Mouse (Mus musculus) ovary, postnatal 14 days (tissue): Measurements from ENCODE around the gene Vps16.

ENCODE experiments used
- DNase-seq: peaks from one replicate; pipeline ENCODE4 v3.0.0; 2022; ENCODE audit warnings: low spot score

The Vps16 gene

DNA sequence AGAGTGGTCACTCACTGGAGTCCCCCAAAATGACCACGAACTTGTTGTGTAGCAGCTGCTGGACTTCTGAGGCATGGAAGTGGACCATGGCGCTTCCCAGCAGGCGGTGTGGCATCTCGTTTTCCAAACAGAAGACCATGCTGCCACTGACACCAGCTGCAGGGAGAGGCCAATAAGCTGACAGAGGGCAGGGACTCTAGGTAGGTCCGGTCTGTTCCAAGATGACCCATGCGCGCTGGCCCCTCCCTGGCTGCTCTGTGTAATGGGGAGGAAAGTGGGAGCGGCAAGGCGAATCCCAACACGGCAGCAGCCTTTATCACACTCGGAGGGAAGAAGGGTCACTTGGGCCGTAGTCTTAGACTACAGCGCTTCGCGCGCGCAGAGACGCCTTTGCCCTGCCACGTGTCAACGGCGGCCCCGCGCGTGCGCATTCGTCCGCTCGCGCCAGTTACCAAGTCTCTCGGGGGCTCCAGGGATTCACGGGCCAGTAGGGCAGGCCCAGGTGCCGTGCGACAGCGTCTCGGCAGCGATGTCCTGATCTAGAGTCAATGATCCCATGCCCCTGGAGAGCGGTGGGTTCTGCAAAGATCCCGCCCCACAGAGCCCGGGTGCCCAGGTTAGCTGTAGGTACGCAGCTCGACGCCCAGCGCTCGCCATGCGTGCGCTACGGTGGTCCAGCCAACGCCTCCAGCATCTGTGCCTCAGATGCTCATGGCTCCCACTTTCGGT lies 578 bp upstream of the Vps16 start:
- DNase-seq, result peak; percentile 72

DNA sequence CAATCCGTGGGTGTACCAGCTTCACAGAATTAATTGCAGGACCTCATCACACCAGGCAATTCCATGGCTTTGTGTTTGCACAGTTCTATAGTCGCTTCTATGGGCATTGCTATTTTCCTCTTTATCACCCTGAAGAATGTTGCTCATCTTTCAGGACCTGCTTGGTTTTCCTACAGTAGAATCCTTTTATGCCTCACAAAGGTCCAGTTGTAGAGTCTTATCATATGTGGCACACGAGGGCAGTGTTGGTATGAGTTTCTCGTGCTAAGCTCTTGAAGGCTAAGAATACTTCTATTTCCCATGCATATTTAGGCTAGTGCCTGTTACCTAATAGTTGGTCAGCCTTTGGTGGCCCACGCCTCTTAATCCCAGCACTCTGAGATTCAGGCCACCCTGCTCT lies 973 bp downstream of the Vps16 start:
- no peak for DNase-seq

DNA sequence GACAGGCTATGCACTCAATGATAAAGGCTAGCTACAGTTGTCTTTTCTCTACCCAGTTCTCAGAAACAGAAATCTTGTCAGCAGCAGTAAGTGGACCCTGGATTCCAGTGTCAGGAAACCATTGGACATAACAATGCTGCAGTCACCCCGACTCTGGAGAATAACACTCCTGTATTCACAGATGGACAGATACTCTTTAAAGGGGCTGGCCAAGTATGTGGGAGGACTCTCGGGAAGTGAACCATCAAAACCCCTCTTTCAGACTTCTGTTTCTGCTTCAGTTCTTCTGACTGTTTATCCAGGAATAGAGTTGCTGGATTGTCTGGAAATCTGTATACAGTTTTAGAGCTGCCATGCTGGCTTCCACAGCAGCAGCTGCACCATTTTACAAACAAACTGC lies 5.7 kb downstream of the Vps16 start:
- DNase-seq, result no peak

DNA sequence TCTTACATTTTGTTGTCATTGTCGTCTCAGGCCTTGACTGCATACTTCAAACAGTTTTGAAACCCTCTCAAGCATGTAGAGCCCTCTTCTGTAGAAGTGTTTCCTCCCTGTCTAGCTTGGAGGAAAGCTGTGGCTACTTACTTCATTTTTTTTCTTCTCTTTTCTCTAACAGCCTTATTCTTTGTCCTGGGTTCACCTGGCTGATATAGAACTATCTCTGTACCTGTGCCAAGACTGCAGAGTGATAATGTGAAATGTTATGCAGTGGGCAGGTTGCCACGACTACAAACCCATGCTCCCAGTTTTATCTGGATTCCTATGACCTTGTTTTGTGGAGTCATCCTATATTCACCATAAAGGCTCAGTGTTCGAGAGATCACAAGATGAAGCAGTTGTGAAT lies 6.3 kb downstream of the Vps16 start:
- DNase-seq, result no peak

DNA sequence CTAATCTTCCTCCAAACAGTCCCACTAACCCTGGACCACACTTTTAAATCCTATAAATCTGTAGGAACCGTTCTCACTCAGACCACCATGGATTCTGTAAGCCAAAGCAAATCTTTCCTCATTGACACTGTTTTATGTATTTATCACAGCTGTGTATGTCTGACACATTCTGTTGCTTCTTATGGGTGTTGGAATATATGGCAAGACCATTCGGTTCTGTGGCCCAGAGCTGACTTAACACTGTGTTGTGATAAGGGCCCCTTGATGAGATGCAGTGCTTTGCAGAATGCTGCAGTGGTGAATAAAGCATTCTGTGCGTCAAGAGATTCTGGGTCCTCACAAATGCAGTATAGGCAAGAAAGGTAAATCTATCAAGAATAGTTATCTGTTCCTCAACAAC lies 8.0 kb downstream of the Vps16 start:
- no peak for DNase-seq

DNA sequence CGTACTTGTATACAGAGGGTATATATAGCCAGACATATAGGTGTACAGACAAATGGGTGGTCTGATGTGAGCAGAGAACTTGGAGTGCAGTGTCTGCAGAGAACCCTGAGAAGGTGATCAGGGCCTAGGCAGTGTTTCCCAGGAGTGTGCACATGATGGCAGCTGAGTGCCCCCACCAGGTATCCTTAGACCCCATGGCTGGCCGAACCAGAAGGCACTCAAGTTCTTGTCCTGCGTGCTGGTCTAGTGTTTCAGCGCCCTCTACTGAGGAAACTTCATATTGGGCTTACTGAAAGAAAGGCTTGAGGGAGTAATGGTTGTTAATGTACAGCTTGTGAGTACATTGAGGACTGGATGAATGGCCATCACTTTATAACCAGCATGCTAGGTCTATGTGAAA lies 9.0 kb downstream of the Vps16 start:
- no peak for DNase-seq

DNA sequence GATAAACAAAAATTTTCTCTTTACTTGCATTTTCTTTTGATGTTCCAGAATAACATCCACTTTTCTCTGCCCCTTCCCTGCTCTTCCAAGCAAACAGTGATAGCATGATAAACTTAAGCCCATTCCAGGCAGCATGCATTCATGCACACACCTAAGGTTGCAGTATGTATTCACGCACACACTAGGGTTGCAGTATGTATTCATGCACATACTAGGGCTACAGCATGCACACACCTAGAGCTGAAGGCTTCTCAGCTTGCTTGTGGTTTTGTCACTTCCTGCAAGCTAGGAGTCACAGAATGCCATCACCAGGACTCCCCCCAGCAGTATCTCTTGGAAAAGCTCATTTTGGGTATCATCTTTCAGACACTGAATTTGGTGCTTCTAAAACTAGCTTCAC lies 12.6 kb downstream of the Vps16 start:
- no peak for DNase-seq

DNA sequence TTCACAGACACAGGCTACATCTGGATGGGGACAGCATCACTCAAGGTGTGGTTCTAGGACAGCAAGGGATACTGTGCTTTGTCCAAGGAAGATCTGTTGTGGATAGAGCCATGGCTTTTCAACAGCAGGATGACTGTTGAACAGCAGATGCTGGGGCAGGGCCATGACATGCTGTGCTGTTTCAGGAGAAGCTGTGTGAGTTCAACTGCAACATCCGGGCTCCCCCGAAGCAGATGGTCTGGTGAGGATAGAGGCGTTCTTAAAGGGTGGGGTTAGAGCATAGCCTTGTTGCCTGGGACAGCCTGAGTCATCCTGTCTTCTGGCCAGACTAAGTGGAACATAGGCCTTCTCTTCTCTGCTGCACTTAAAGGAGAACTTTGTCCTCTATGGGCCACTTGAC lies 14.7 kb downstream of the Vps16 start:
- DNase-seq, result no peak

DNA sequence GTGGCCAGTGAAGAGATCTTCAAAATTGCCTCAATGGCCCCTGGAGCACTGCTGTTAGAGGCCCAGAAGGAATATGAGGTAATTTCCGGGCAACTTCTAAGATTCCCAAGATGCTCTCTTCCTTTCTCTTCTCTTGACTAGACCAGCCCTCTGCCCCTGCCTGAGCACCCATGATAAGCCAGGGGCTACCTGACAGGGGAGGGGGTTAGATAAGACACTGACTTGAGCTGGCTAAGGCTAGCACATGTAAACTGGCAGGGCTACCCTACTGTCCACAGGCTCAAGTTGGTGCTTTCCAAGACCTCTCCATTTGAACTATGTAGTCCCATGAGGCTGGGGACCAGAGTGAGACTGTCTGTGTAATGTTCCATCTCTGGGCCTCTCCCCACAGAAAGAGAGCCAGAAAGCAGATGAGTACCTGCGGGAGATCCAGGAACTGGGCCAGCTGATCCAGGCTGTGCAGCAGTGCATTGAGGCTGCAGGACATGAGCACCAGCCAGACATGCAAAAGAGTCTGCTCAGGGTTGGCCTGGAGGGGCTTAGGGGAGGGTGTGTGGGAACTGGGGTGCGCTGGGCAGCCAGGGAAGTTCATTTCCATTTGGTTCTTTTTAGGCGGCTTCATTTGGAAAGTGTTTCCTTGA lies 15.8 kb downstream of the Vps16 start:
- DNase-seq, result no peak

DNA sequence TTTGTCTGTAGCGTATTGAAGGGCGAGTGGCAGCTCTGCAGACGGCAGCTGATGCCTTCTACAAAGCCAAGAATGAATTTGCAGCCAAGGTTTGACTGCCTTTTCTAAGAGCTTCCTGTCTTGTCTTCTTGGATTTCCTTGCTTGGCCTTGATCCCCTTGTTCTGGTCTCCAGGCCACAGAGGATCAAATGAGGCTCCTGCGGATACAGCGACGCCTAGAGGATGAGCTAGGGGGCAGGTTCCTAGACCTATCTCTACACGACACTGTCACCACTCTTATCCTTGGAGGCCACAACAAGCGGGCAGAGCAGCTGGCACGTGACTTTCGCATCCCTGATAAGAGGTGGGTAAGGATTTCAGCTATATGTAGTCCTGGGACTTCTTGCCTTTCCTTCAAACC lies 18.0 kb downstream of the Vps16 start:
- no peak for DNase-seq

DNA sequence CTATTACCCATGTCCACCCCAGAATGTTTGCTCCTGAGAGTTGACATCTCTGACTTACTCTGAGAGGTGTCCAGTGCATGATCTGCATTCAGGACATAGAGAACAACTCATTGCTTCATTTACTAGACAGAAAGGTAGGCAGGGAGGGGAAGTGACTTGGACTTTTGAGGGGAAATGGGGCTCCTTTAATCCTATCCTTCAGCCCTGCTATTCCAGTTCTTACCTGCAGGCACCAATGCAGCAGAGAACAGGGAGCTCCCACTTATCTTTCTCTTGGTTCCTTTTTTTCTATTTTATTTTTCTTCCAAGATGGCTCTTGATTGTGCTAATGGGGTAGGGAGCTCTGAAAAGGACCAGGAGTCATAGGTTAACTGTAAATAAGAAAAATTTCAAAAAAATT lies 24.3 kb downstream of the Vps16 start:
- DNase-seq, result no peak

DNA sequence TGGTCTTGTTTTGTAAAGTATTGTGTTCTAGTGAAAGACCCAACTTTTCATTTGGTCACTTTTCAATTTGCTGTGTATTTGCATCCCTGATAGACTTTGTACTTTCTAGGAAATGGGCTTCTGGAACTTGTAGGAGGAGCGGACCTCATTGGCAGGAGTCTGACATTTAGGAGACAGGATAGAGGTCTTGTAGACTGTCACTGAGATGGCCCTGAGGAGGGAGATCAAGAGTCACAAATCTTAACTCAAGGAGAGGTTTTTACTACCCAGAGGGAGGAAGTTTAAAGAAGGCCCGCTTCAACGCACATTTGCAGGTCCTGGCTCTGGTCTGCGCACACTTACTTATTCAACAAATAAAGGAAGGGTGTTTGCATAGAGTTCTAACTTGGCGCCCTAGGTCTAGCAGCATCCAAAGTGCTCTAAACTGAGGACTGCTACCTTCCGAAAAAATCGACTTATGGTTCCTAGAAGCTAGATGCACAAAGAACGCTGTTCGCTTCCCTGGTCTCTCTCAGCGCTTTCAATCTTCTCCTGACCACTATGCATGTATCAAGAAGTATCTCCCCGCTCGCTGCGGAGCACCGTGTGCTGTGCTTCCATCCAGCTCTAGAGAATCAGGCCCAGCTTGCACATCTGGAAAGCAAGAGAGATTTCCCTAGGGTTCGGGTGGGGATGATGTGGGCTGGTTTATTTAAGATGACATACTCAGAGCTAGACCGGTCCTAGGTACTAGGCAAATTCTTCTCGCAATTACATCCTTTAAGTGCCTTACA lies 25.1 kb downstream of the Vps16 start:
- no peak for DNase-seq

DNA sequence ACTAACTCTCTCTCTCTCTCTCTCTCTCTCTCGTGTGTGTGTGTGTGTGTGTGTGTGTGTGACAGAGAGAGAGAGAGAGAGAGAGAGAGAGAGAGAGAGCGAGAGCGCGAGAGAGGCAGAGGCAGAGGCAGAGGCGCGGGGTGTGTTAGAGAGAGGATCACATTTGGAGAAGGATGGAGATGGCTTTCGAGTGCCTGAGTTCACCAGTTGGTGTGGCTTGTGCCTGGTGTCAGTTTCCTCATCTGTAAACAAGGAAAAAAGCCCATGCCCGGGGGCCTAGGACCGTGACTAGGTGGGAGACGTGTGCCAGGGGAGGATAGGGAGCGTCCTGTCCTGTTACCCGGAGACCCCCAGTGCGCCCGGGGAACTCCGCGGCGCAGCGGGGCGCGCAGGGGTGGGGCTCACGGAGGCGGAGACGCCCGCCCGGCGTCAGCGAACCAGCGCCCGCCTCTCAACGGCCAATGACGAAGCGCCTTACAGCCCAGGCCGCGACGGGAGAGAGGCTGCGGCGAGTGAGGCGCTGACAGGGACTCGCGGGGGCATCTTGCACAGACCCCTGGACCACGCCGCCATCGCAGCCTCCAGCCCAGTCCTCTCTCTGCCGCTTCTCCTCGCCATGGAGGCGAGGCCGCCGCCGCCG lies 25.8 kb downstream of the Vps16 start, which contains the start of gene Ptpra:
TSS of gene Ptpra (plus strand) at position 485 of the 640 bp plus-strand sequence.
- peak; percentile 89 for DNase-seq

DNA sequence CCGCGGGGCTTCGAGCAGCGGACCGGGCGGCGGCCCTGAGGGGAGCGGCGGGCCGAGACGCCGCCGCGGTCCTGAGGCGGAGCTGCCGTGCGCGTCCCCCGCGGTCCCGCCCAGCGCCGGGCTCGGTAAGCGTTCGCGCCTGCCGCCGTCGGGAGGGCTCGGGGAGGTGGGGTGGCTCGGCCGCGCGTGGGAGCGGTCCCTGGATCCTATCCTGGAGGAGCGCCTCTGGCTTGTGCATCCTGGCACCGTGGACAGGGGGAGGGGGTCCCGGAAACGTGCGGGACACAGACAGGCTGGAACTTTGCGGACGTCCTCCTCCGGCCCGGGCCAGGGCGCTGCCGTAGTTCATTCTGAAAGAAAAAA lies 26.3 kb downstream of the Vps16 start:
- DNase-seq, result peak; percentile 56

DNA sequence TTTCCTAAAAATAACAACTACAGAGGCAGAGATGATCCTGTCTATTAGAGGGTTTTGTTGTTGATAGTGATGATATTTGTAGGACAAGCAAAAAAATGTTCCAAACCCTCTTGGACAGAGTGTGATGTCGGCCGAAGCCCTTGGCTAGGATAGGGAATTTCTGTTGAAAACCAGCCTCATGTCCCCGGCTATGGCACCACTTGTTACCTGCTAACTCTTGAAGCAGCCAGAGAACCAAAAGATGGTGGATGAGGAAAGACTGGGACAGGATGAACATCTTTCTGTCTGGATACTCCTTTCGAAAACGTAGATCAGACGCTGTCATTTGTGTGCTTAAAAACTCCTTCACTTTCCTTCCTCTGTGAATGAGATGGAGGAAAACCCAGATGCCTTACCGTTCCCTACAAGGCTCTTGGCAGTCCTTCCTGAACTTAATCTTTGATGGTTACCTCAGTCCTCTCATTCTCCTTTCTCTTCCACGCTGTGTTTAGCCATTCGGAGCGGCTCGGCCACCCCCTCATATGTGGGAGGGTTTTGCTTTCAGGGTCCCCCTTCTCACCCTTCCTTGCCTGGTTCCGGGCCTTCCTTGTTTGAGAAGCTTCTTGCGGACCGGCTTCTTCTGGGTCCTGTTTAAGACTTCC lies 27.1 kb downstream of the Vps16 start:
- DNase-seq, result no peak

DNA sequence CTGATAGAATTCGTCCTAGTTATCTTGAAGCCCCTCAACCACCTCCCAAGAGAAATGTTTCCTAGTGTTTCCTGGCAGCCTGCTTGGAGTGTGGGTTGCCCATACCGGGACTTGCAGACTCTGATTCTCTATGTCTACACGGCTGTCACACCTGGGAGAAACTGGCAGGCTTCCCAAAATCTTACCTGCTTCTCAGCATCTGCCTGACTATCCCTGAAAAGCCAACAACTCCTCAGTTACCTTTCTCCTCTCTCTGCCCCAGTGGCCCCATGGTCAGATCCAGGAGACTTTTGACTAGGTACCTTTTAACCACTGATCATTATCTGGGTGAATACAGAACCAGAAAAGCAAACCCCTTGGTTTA lies 27.6 kb downstream of the Vps16 start:
- DNase-seq, result no peak

DNA sequence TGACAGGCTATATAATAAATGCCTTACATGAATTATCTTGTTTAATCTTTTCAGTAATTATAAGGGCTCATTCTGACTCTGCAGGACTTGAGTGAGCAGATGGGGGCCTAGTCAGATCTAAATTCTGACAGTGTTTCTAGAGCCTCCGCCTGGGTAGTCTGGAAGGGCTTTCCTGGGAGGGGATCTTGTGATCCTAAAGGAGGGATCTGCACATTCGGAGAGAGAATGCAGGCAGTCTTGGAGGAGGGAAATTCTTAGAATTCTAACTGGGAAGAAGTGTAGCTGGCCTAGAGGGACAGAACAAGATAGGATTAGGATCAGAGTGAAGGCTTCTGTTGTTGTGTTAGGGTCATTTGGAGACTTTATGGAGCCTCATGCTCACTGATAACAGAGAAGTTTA lies 28.1 kb downstream of the Vps16 start:
- DNase-seq, result no peak

DNA sequence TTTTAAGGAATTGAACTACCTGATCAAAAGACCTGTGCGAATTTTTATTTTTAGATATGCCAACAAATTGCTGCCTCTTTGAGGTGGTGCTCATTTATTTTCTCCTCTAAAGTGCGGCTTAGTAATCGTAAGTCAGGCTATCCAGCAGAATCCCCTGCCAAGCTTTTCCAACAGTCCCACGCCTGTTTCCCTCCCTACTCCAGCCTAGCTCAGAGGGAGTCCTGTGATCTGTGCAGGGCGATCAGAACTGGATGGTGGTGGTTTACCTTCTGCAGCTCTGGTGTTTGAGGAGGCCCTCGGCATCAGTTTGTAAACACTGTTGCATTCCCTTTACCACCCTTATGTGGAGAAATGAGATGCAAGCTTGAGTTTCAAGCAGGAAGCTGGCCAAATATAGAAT lies 29.3 kb downstream of the Vps16 start:
- DNase-seq, result no peak

DNA sequence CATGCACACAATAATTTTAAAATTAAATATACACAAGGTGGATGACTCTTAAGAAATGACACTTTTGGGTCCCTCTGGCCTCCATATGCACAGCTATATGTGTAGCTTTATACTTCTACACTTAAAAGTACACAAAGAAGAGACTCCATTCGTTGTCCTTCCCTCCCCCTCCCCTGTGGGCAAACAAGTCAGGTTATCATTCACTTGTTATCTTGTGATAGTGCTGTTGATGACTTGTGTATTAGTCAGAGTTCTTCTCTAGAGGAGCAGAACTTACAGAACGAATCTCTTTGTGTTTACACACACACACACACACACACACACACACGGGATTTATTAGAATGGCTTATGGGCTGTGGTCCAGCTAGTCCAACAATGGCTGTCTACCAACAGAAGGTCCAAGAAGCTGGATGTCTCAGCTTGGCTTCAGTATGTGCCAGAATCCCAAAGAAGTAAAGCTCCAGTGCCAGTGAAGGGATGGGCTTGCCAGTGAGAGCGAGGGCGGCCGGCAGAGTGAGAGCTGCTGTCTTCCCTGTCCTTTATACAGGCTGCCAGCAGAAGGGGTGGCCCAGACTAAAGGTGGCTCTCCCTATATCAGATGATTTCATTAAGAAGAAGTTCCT lies 30.7 kb downstream of the Vps16 start:
- DNase-seq, result no peak

DNA sequence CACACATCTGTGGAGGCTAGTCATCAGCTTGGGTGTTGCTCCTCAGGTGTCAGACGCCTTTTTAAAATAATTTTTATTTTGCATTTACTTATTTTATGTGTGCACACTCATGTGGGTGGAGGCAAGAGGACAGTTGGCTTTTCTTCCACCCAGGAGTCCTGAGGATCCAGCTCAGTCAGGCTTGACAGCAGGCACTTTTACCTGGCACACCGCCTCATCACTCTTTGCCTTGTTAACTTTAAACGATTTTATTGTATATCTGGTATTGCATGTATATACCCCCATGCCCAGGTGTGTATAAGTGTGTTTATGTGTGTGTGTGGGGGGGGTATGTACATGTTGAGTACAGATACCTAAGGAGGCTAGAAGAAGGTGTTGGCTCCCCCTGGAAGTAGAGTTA lies 33.7 kb downstream of the Vps16 start:
- DNase-seq, result no peak

DNA sequence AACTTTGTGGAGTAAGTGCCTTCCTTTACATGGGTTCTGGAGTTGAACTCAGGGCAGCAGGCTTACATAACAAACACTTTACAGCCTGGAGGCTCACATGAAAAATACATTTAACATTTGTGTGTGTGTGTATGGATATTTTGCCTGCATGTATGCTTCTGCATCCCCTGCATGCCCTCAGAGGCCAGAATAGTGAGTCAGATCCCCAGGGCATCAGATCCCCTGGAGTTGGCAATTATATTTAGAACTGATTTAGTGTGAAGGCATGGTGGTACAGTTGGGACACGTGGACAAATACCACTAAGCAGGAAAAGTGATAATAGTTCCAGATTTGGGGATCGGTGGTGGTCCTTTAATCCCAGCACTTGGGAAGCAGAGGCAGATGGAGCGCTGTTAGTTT lies 35.4 kb downstream of the Vps16 start:
- DNase-seq, result no peak
